Mouse (Mus musculus): ENCODE results near the gene Gbf1. TPM values are rescaled to one million over a fixed set of nuclear protein-coding genes. Genes with fewer than 3 reads are reported as not detected.
A peak's percentile ranks its signal among the peaks of the same experiment; 100 is the strongest.

Gbf1 gene
- polyA plus RNA-seq, 1 experiment from 2014 or later: 45.7 TPM

- Histone ChIP-seq H3K27ac (ENCODE audit: low read depth, low read length) (peak within 1 kb of the TSS; percentile 70), H3K4me3 (ENCODE audit: low read depth, low read length) (peak within 1 kb of the TSS; percentile 72), H3K9me3 (replicated peaks; ENCODE audit: control insufficient read depth, low read length) (no peaks in the 10 kb centered on the region), H3K36me3 (ENCODE audit: control insufficient read depth, insufficient read depth, low read length) (no peaks in the 10 kb centered on the region), H3K4me2 (peak within 1 kb of the TSS; percentile 100), H3K27me3 (ENCODE audit: control insufficient read depth, insufficient read depth, low read length) (peaks cover 17% of the 10 kb centered on the region), H3K9ac (ENCODE audit: low read depth, low read length) (peak within 1 kb of the TSS; percentile 79), H3K4me1 (ENCODE audit: control insufficient read depth, insufficient read depth, low read length) (peaks cover 15% of the 10 kb centered on the region)
- under 1% methylated on average over 39 of the region's 39 CpGs for WGBS (ENCODE audit: insufficient replicate concordance)
- ATAC-seq (replicated peaks; ENCODE audit: insufficient number of reproducible peaks, low FRiP score, low TSS enrichment): peak; percentile 81
Observed at GRCm38 (mm10) chr19:46304216-46304841, 152.0 kb downstream of the Gbf1 start, which contains the start of gene Nfkb2. Gene Nfkb2, plus strand, starts transcription at chr19:46304320.

DNA sequence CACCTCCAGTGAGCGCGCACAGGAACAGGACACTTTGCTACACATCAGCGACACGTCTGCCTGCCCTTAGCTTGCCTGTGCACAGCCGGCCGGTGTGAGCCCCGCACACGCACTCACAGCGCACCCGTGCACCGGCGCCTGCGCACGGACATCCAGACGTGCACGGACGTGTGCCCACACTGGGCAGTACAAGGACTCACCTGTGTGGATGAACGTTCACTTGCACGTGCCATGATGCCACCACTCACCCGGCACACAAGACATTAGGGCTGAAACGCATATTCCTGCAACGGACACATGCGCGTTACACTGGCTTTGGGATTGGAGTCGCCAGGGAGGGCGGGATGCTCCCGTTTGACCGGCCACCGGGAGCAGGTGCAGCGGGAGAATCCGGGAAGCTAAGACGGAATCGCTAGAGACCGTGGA is 152.6 kb downstream of the Gbf1 start:
- H3K9ac ChIP-seq (ENCODE audit: low read depth, low read length): peak overlapping the region; percentile 79
- peak overlapping the region; percentile 100 for H3K4me2 ChIP-seq
- H3K4me1 ChIP-seq (ENCODE audit: control insufficient read depth, insufficient read depth, low read length): peaks cover 15% of the 10 kb centered on the region
- H3K36me3 ChIP-seq (ENCODE audit: control insufficient read depth, insufficient read depth, low read length): no peaks in the 10 kb centered on the region
- H3K27me3 ChIP-seq (ENCODE audit: control insufficient read depth, insufficient read depth, low read length): peaks cover 21% of the 10 kb centered on the region
- ATAC-seq (replicated peaks; ENCODE audit: insufficient number of reproducible peaks, low FRiP score, low TSS enrichment): peak; percentile 9; the same call in 1 of the 2 replicates
- no peaks in the 10 kb centered on the region for H3K9me3 ChIP-seq (replicated peaks; ENCODE audit: control insufficient read depth, low read length)
- WGBS (ENCODE audit: insufficient replicate concordance): under 1% methylated on average over 34 of the region's 34 CpGs
- peak overlapping the region; percentile 70 for H3K27ac ChIP-seq (ENCODE audit: low read depth, low read length)
- peak overlapping the region; percentile 72 for H3K4me3 ChIP-seq (ENCODE audit: low read depth, low read length)

DNA sequence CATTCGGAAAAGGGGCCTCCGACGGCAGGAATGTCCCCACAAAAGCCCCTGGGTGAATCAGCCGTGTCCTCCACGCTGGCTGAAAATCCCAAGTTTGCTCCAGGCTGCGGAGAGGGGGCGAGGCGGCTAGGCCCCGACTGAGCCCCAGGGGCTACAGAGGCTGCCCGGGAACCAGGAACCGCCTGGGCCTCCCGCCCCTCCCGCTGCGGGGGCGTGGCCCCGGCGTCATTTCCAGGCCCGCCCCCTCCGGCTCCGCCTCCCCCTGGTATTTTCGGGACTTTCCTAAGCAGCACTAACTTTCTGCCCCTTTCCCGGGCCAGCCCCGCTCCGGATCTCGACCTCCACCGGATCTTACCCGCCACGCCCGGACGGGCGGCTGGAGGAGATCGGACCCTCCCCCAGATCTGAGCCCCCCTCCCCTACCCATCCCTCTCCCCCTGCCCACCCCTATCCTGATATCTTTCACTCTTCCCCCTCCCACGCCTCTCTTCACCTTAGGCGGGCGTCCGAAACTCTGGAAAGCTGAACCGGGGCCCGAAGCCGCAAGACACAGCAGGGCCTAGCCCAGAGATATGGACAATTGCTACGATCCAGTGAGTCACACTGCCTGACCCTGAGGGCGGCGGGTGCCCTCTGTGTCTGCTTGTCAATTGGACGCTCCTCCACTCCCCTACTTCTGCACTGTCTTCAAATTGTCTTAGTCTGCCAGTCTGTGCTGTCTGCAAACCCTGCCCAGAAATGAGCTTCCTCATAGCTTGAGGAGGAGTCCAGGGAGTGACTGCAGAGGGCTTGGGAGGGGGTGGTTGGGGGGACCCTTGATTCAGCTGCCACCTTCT is 153.3 kb downstream of the Gbf1 start:
- peak overlapping the region; percentile 79 for H3K9ac ChIP-seq (ENCODE audit: low read depth, low read length)
- WGBS (ENCODE audit: insufficient replicate concordance): under 1% methylated on average over 42 of the region's 43 CpGs
- peaks cover 15% of the 10 kb centered on the region for H3K4me1 ChIP-seq (ENCODE audit: control insufficient read depth, insufficient read depth, low read length)
- peak overlapping the region; percentile 100 for H3K4me2 ChIP-seq
- H3K4me3 ChIP-seq (ENCODE audit: low read depth, low read length): peak overlapping the region; percentile 72
- no peaks in the 10 kb centered on the region for H3K9me3 ChIP-seq (replicated peaks; ENCODE audit: control insufficient read depth, low read length)
- H3K36me3 ChIP-seq (ENCODE audit: control insufficient read depth, insufficient read depth, low read length): 0 out of 2 replicates have a peak, but pooled peaks cover 2% of the 10 kb centered on the region
- peak overlapping the region; percentile 70 for H3K27ac ChIP-seq (ENCODE audit: low read depth, low read length)
- peak; percentile 76 for ATAC-seq (replicated peaks; ENCODE audit: insufficient number of reproducible peaks, low FRiP score, low TSS enrichment)
- H3K27me3 ChIP-seq (ENCODE audit: control insufficient read depth, insufficient read depth, low read length): peaks cover 24% of the 10 kb centered on the region

DNA sequence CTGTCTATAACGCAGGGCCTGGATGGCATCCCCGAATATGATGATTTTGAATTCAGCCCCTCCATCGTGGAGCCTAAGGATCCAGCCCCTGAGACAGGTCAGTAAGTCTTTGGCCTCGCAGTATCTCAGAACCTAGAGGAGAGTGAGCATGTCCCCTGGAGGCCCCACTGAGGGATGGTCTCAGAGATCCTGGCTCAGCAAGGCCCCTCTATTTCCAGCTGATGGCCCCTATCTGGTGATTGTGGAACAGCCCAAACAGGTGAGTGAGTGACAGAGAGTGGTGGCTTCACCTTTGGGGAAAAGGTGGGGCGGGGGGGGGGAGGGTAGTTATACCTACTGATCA is 153.9 kb downstream of the Gbf1 start:
- no peaks in the 10 kb centered on the region for H3K9me3 ChIP-seq (replicated peaks; ENCODE audit: control insufficient read depth, low read length)
- peaks cover 15% of the 10 kb centered on the region for H3K4me1 ChIP-seq (ENCODE audit: control insufficient read depth, insufficient read depth, low read length)
- peaks cover 30% of the 10 kb centered on the region for H3K27me3 ChIP-seq (ENCODE audit: control insufficient read depth, insufficient read depth, low read length)
- WGBS (ENCODE audit: insufficient replicate concordance): 53% methylated on average over 5 of the region's 5 CpGs
- peak overlapping the region; percentile 100 for H3K4me2 ChIP-seq
- ATAC-seq (replicated peaks; ENCODE audit: insufficient number of reproducible peaks, low FRiP score, low TSS enrichment): no peak
- H3K9ac ChIP-seq (ENCODE audit: low read depth, low read length): peak overlapping the region; percentile 79
- peak overlapping the region; percentile 72 for H3K4me3 ChIP-seq (ENCODE audit: low read depth, low read length)
- H3K36me3 ChIP-seq (ENCODE audit: control insufficient read depth, insufficient read depth, low read length): 0 out of 2 replicates have a peak, but pooled peaks cover 3% of the 10 kb centered on the region
- no peak overlapping the region for H3K27ac ChIP-seq (ENCODE audit: low read depth, low read length)

DNA sequence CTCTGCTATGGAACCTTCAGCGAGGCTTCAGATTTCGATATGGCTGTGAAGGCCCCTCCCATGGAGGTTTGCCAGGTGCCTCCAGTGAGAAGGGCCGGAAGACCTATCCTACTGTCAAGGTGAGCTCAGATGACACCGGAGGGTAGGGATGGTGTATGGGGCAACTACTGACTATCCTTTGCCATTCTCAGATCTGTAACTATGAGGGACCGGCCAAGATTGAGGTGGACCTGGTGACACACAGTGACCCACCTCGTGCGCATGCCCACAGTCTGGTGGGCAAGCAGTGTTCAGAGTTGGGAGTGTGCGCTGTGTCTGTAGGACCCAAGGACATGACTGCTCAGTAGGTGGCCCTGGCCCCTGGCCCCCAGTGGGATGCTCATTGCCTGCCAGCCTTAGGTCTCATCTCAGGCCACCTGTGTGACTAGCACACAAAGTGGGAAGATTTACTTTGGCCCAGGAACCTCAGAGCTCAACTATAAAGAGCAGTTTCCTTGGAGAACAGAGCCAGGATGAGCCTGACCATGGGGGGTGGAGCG is 154.5 kb downstream of the Gbf1 start:
- no peak overlapping the region for H3K4me3 ChIP-seq (ENCODE audit: low read depth, low read length)
- H3K27ac ChIP-seq (ENCODE audit: low read depth, low read length): no peak overlapping the region
- peaks cover 30% of the 10 kb centered on the region for H3K27me3 ChIP-seq (ENCODE audit: control insufficient read depth, insufficient read depth, low read length)
- ATAC-seq (replicated peaks; ENCODE audit: insufficient number of reproducible peaks, low FRiP score, low TSS enrichment): no peak
- no peak overlapping the region for H3K9ac ChIP-seq (ENCODE audit: low read depth, low read length)
- WGBS (ENCODE audit: insufficient replicate concordance): 91% methylated on average over 9 of the region's 9 CpGs
- no peaks in the 10 kb centered on the region for H3K9me3 ChIP-seq (replicated peaks; ENCODE audit: control insufficient read depth, low read length)
- H3K36me3 ChIP-seq (ENCODE audit: control insufficient read depth, insufficient read depth, low read length): 0 out of 2 replicates have a peak, but pooled peaks cover 3% of the 10 kb centered on the region
- H3K4me2 ChIP-seq: no peak overlapping the region
- peaks cover 15% of the 10 kb centered on the region for H3K4me1 ChIP-seq (ENCODE audit: control insufficient read depth, insufficient read depth, low read length)

DNA sequence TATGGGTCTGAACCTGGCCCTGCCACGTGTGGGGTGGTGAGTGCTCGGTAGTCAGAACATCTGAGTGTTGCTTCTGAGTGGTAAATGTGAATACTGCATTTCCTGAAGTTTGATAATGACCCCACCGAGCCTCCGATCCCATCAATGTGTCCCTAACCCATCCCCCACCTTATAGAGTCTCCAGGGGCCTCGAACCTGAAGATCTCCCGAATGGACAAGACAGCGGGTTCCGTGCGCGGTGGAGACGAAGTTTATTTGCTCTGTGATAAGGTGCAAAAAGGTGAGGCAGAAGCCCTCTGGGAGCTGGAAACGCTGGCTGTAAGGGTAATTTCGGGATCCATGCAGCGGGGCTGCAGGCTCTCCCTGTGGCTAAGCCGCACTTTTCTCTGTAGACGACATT is 155.5 kb downstream of the Gbf1 start:
- no peak for ATAC-seq (replicated peaks; ENCODE audit: insufficient number of reproducible peaks, low FRiP score, low TSS enrichment)
- Histone ChIP-seq H3K27me3 (ENCODE audit: control insufficient read depth, insufficient read depth, low read length) (peaks cover 35% of the 10 kb centered on the region), H3K9me3 (replicated peaks; ENCODE audit: control insufficient read depth, low read length) (no peaks in the 10 kb centered on the region), H3K27ac (ENCODE audit: low read depth, low read length) (no peak overlapping the region), H3K4me1 (ENCODE audit: control insufficient read depth, insufficient read depth, low read length) (peaks cover 15% of the 10 kb centered on the region), H3K4me2 (no peak overlapping the region), H3K36me3 (ENCODE audit: control insufficient read depth, insufficient read depth, low read length) (peaks cover 3% of the 10 kb centered on the region; the same call in 1 of the 2 replicates), H3K9ac (ENCODE audit: low read depth, low read length) (no peak overlapping the region), H3K4me3 (ENCODE audit: low read depth, low read length) (no peak overlapping the region)
- 69% methylated on average over 16 of the region's 16 CpGs for WGBS (ENCODE audit: insufficient replicate concordance)

DNA sequence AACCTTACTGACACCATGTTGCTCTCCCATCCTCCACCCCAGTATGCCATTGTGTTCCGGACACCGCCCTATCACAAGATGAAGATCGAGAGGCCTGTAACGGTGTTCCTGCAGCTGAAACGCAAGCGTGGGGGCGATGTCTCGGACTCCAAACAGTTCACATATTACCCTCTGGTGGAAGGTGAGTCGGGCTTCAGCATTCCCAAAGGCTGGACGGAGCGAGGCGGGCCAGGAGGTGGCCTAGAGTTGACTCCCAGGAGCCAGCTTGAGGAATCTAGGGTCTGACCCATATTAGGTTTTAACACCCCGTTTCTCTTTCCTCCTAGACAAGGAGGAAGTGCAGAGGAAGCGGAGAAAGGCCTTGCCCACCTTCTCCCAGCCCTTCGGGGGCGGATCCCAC is 156.0 kb downstream of the Gbf1 start:
- Histone ChIP-seq H3K9ac (ENCODE audit: low read depth, low read length) (no peak overlapping the region), H3K27me3 (ENCODE audit: control insufficient read depth, insufficient read depth, low read length) (peaks cover 41% of the 10 kb centered on the region), H3K4me3 (ENCODE audit: low read depth, low read length) (no peak overlapping the region), H3K4me2 (peak overlapping the region; percentile 84), H3K4me1 (ENCODE audit: control insufficient read depth, insufficient read depth, low read length) (peaks cover 17% of the 10 kb centered on the region), H3K36me3 (ENCODE audit: control insufficient read depth, insufficient read depth, low read length) (peaks cover 5% of the 10 kb centered on the region; the same call in 1 of the 2 replicates), H3K27ac (ENCODE audit: low read depth, low read length) (no peak overlapping the region), H3K9me3 (replicated peaks; ENCODE audit: control insufficient read depth, low read length) (no peaks in the 10 kb centered on the region)
- ATAC-seq (replicated peaks; ENCODE audit: insufficient number of reproducible peaks, low FRiP score, low TSS enrichment): no peak
- WGBS (ENCODE audit: insufficient replicate concordance): 58% methylated on average over 16 of the region's 16 CpGs

DNA sequence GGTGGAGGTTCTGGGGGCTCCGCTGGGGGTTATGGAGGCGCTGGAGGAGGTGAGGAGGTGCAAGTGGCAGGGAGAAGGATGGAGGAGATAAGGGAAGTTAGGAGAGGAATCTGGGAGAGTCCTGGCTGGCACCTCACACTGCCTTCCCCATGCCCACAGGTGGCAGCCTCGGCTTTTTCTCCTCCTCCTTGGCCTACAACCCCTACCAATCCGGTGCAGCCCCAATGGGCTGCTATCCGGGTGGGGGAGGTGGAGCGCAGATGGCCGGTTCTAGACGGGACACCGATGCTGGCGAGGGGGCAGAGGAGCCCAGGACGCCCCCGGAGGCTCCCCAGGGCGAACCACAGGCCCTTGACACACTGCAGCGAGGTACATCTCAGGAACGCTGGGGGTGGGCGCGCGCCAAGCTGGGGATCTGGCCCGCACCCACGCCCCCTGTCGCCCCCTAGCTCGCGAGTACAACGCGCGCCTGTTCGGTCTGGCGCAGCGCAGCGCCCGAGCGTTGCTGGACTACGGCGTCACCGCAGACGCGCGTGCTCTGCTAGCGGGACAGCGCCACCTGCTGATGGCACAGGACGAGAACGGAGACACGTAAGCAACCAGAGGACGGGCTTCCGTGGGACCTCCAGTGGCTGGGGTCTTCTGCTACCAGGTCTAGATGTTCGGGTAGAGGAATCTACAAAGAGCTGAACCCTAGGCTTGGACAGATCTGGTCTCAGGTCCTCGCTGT is 156.6 kb downstream of the Gbf1 start:
- H3K9ac ChIP-seq (ENCODE audit: low read depth, low read length): peak overlapping the region; percentile 61; the same call in 1 of the 2 replicates
- no peak overlapping the region for H3K27ac ChIP-seq (ENCODE audit: low read depth, low read length)
- WGBS (ENCODE audit: insufficient replicate concordance): 2% methylated on average over 47 of the region's 47 CpGs

More for the DNA sequence above, 156.6 kb downstream of the Gbf1 start:
- no peak for ATAC-seq (replicated peaks; ENCODE audit: insufficient number of reproducible peaks, low FRiP score, low TSS enrichment)
- Histone ChIP-seq H3K9me3 (replicated peaks; ENCODE audit: control insufficient read depth, low read length) (no peaks in the 10 kb centered on the region), H3K4me2 (peak overlapping the region; percentile 84), H3K4me3 (ENCODE audit: low read depth, low read length) (peak overlapping the region; percentile 43), H3K36me3 (ENCODE audit: control insufficient read depth, insufficient read depth, low read length) (peaks cover 5% of the 10 kb centered on the region; the same call in 1 of the 2 replicates), H3K27me3 (ENCODE audit: control insufficient read depth, insufficient read depth, low read length) (peaks cover 46% of the 10 kb centered on the region), H3K4me1 (ENCODE audit: control insufficient read depth, insufficient read depth, low read length) (peaks cover 21% of the 10 kb centered on the region)

Data from heart, embryonic 11.5 days (tissue).